Mouse (Mus musculus): ENCODE data around the gene Eif4e2.

GRCm38 (mm10) chr1:87185526-87185925 lies 28.2 kb upstream of the Eif4e2 start:
- TF ChIP-seq CTCF (IDR thresholded peaks at IDR 0.05; ENCODE audit: extremely low read depth, insufficient read length, insufficient replicate concordance, low read depth, low read length) (no peak), POLR2A (IDR thresholded peaks at IDR 0.05; ENCODE audit: low read depth, low read length) (no peak)
